Mouse (Mus musculus): ENCODE measurements around the gene Sipa1l1.
A peak's percentile ranks its signal among the peaks of the same experiment; 100 is the strongest.

Gene Sipa1l1

DNA sequence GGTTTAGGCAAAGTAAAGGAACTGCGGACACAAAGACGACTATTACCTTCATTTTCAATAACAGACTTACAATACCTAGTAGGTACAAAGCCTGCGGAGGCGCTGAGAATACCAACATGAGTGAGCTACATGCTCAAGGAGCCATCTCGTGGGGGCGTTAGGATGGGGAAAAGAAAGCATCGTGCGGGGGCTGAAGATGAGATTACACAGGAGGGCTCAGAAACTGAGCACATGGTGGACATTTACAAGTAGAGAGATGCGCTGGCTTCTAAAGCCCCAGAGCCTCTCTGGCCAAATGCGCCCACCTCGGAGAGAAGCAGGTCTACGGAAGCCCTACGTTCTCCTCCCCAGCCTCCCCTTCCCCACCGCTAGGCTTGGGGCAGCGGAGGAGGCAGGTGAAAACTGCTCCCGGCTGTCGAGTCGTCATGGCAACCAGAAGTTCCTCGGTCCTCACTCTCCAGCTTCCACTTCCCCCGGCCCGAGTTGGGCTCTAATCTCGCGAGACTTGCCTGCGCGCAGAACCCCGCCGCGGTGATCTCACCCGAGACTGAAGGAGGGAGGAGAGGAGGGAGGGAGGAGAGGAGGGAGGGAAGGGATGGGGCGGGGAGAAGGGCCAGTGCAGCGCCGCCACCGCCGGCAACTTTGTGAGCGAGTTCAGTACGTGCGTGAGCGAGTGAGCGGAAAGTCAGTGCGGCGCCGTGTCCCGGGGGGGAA lies at the start of gene Sipa1l1:
Sipa1l1 (plus strand) TSS at position 501 of the 714 bp plus-strand sequence.
- peak; percentile 98 for DNase-seq (ENCODE audit: low spot score)

GRCm38 (mm10) chr12:82121947-82122346 lies 47.2 kb upstream of the Sipa1l1 start:
- DNase-seq (ENCODE audit: low spot score) = no peak

DNA sequence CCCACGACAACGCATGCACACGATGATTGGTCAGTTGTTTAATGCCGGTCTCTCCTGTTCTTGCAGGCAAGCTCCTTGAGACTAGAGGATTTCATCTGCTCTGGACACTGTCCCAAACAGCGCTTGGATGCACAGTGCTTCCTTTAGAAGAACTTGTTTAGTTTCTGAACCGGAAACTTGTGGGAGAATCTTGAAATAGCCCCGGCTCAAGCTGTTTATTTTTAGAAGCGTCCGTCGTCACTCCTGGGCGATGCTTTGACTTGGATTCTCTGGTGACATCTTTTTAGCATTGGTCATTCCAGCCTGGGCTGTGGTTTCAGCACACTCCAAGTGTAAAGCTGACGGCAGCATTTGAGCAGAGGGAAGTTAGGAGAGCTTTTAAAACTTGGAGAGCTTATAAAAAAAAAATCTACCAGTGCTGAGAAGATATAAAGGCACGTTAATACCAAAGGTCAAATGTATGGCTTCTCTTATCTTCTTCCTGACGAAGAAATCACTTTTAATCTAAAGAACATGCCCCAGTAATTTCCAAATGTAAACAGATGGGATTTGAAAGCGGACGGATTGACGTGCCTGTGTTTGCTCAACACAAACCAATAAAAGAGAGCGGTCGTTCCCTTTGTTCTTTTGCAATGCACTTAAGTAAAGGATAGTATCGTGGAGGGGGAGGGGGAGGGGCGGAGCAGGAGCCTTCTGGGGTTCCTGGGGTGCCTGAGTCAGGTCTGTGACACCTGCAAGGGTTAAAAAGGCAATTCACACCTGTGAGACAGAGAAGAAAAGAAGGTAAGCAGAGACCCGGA lies 46.5 kb upstream of the Sipa1l1 start:
- peak; percentile 52 for DNase-seq (ENCODE audit: low spot score)

GRCm38 (mm10) chr12:82126796-82127195 lies 42.3 kb upstream of the Sipa1l1 start:
- DNase-seq (ENCODE audit: low spot score) = no peak

DNA sequence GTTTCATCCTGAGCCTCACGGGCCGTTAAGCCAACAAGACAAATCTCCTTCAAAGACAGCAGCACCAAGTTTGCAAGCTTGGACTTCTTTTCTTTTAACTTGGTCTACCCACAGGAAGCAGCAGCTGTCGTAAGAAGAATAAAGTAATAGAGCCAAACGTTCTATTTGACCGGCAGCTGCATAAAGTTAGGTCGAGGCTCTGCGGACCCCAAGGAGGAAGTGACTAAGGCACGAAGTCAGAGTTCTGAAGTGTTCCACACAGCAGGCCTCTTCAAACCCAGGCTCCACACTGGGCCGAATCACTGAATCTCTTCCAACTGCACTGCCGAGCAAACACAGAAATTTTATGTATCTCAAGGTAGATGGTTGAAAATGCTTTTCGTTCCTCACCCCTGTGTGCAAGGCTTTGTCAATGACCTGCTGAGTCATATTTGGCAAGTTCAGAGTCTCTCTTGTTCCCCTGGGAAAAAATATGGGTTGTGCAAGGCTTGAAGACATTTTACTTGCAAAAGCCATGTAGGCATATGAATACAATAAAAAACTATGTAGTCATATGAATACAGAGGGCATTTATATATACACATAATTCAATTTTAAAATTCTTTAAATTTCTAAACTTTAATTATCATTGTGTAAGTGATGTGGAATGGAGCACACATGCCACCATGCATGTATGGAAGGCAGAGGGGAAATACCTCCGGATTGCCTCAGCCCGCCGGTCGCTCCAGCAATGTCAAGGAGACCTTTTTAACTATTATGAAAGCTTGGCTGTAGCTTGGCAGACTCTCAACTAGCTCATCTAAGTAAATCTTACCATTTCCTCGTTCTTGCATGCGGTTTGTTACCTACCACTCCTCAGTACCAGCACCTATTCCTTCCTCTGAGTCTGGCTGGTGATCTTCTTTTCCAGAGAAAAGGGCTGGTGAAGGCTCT lies 29.6 kb upstream of the Sipa1l1 start:
- DNase-seq (ENCODE audit: low spot score) = no peak

GRCm38 (mm10) chr12:82143371-82143770 lies 25.7 kb upstream of the Sipa1l1 start:
- DNase-seq (ENCODE audit: low spot score) = no peak

DNA sequence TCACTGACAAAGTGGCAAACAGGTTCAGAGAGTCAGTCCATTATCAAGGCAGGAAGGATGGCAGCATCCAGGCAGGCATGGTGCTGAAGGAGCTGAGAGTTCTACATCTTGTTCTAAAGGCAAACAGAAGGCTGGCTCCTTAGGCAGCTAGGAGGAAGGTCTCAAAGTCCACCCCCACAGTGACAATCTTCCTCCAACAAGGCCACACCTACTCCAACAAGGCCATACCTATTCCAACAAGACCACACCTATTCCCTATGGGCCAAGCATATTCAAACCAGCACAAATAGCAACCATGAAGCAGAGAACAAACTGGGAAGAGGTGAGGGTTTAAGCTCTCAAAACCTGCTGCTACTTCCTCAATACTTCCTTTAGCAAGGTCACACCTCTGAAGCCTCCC lies 23.9 kb upstream of the Sipa1l1 start:
- DNase-seq (ENCODE audit: low spot score) = no peak

DNA sequence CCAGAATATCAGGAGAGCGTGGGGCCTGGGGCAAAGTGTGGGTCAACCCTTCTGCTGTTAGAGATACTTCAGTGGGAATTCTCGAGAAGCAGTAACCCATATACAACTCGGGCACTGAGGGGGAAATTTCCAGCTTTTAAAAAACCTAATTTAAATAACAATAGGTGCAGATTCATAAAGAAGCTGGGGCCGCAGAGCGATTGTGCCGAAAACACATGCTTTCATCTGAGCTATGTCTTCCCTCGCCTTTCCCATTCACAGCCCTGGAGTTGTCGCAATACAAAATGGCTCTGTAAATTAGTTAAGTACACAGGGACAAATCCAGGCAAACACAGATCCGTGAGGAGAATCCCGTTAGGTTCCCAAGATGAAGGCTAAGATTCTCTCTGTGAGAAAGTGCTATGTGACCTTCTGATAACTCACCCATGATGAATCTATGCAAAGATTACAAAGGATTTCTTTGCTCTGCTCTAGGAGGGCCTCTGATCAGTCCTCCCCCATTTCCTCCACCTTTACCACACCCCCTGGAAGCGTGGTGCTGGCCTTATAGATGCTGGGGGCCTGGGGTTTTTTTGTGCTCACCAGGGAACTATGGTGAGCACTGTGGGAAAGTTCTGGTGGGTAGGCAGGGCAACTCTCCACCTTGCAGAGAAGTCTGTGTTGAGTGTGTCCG lies 22.0 kb upstream of the Sipa1l1 start:
- DNase-seq (ENCODE audit: low spot score) = peak; percentile 28

GRCm38 (mm10) chr12:82148328-82148930 lies 20.7 kb upstream of the Sipa1l1 start:
- no peak for DNase-seq (ENCODE audit: low spot score)

GRCm38 (mm10) chr12:82151019-82151418 lies 18.1 kb upstream of the Sipa1l1 start:
- DNase-seq (ENCODE audit: low spot score) = no peak

DNA sequence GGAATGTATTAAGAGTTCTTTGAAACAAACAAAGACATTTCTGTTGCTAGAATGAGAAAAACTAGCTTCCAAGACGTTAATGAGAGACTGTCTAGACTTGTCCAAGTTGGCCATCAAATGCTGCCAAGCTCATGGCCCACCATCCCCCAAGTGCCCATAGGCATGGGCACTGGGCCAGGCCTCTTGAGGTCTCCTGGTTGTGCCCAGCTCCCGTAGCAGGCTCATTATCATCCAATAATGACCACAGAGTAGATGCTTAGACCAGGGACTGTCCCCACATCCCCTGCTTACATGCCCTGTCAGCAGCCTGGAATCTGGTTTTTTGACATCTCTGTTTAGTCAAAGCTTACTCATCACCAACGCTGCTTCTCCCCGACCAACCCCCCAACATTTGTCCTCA lies 14.6 kb upstream of the Sipa1l1 start:
- DNase-seq (ENCODE audit: low spot score) = no peak

DNA sequence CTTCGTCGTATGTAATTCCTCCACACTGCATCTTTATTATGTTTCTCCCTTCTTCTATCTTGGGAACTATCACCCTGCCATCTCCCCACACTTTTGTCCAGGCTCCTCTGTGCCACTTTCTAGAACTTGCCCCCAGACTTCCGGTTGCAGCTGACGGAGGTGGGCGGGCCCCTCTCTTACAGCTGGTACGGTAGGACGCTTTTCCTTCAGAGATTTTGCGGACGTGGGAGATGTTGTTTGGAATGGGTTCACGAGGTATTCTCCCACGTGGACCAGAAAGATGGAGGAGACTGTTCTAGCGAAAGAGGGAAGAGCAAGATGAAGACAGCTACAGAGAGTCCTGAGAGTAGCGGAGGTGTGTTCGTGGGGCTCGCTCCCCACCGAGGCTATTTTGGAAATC lies 10.6 kb upstream of the Sipa1l1 start:
- no peak for DNase-seq (ENCODE audit: low spot score)

- DNase-seq (ENCODE audit: low spot score) = no peak
Measured at GRCm38 (mm10) chr12:82159372-82159771, 9.7 kb upstream of the Sipa1l1 start.

- DNase-seq (ENCODE audit: low spot score) = no peak
Measured at GRCm38 (mm10) chr12:82165651-82166050, 3.5 kb upstream of the Sipa1l1 start.

DNA sequence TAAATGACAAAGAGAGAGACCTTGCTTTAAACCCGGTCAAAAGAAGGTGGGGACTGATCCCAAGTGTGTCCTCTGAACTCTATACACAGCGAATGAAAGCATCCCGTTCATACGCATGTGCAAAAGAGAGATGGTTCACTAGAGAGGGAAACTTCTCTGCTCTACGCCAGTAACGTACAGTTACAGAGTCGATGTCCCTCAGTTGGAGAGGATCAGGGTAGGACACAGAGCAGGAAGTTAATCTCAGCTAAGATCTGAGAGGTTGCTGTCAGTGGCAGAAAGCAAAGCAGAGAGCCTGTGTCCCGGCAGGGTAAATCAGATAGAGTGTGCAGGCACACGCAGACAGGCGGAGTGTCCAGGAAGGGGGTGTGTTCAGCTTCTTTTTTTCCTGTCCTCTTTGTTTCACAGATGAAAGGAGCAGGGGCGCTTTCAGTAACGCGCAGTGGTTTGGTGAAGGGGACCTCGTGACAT lies 3.0 kb upstream of the Sipa1l1 start:
- peak; percentile 45 for DNase-seq (ENCODE audit: low spot score)

DNA sequence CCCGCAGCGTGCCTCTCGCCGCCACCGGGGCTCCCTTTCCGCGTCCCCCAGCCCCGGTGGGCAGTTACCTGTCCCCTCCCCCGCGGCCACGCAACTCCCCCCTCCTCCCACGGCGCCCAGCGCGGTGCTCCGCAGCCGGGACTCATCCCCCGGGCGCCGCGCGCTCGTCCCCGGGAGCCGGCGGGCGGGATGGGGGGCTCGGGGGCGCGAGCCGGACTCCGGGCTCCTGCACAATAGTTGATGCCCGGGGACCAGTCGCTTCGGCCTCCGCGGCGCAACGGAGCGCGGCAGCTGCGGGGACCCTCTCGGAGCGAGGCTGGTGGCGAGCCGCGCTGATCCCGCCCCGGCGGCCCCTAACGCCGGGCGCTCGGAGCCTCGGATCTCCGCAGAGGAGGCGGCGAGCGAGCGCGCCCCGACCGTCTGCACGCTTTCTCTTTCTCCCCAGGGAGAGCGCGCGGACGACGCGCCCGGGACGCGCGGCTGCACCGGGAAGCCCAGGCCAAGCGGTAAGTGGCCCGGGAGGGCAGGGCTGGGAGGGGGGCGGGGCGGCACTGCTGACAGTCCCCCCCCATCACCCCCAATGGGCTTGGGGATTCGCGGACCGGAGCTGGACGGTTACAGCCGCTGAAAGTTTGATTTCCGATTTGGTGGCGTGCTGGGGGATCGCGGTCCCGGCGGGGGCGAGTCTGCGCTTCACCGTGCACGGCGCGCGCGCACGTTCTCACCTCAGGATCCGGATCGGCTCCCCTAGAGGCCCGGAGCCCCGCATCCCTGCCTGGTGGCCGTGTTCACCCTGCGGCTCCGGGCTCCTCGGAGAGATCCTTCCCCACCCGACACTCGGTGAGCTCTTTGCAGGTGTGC lies 681 bp downstream of the Sipa1l1 start:
- peak; percentile 83 for DNase-seq (ENCODE audit: low spot score)

GRCm38 (mm10) chr12:82170461-82171279 lies 1.6 kb downstream of the Sipa1l1 start:
- peak; percentile 35 for DNase-seq (ENCODE audit: low spot score)

DNA sequence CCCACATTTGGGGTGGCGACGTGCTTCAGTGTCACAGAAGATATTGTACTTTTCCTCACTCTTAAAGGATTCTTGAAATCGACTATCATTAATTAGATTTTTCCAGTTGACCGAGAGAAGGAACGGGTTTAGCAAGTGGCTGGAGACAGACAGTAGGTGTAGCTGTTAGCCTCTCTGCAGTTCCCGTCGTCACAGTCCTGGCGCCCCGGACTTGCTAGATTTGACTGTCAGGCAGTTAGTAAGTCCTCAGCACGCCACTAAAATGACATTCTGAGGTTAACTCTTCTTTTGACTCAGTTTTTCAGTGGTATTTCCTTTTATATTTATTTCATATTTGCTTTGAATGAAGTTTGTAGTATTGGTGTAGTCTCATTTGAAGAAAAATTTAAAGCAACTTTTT lies 2.5 kb downstream of the Sipa1l1 start:
- peak; percentile 72 for DNase-seq (ENCODE audit: low spot score)

DNA sequence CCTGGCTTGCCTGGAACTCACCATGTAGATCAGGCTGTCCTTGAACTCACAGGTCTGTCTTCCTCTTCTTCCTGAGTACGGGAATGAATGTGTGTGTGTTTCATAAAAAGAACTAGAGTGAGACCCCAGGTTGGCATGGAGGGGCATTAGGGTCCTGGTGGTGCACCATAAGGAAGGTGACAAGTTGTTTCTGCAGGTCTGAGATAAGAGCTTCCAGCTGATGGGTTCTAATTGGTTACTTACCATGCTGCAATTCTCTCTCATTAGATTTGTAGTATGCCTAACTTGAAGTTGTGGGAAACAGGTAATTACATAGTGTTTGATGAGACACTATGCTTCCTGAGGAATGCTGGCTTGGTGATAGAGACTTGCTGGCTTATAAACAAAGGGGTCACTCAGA lies 4.5 kb downstream of the Sipa1l1 start:
- DNase-seq (ENCODE audit: low spot score) = no peak

Data from embryo, embryonic 10 days (tissue).